Mouse (Mus musculus) erythroblast, embryonic 14.5 days (primary cell): ENCODE measurements at regions not wholly inside any gene's neighbourhood (a gene's known extent, or its start where the extent isn't known, plus 50 kb on each side); places are given as distances from the start of the nearest gene placed in this dataset.

ENCODE experiments used
- GATA1 ChIP-seq: IDR thresholded peaks from 2 replicates; pipeline ENCODE4 v1.6.1; 2012; ENCODE audit warnings: low read length, inconsistent platforms, mixed read lengths
- TAL1 ChIP-seq: IDR thresholded peaks from 3 replicates; pipeline ENCODE4 v1.6.1; 2012; ENCODE audit warnings: low read length, inconsistent platforms, mixed read lengths

DNA sequence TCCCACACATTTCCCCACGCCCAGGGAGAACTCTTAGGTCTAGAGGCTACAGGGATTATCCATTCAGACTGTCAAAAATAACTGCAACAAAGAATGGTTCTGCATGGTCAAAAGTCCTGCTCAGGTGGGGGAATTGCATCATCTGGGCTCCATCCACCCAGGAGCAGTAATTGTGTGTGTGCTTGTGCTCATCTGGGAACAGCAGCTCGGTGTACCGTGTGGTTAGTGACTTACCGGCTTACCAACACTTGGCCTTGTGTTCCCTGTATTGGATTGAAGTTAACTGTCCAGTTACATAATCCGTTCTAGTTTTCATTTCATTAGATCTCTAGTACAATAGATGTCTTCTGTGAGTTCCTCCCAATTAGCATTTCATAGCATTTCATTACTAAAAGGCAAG is 117.7 kb upstream of the Usp25 start:
- TF ChIP-seq TAL1: no peak
- no peak for TF ChIP-seq GATA1
